Mouse (Mus musculus): Measurements from ENCODE around the gene Rab1b. TPM values are rescaled to one million over a fixed set of nuclear protein-coding genes. Genes with fewer than 3 reads are reported as not detected.
"Not testable (repeated sequence)": the region's sequence is repeated elsewhere in the genome, so short reads cannot be mapped to it uniquely, and the experiment has no call there.

Rab1b gene
- polyA plus RNA-seq, 1 experiment from 2014 or later = 247 TPM

- H3K27ac ChIP-seq (replicated peaks) = peak overlapping the region; percentile 93
- no peaks in the 10 kb centered on the region for H3K27me3 ChIP-seq
- WGBS = 33% methylated on average over 11 of the region's 11 CpGs
- peak overlapping the region; percentile 78 for H3K4me3 ChIP-seq
- H3K4me2 ChIP-seq (replicated peaks) = peak overlapping the region; percentile 93
- no peaks in the 10 kb centered on the region for H3K9me3 ChIP-seq
- H3K36me3 ChIP-seq = peaks cover 41% of the 10 kb centered on the region
- peaks cover 66% of the 10 kb centered on the region for H3K4me1 ChIP-seq
- no peak; the same call in none of the 2 replicates for ATAC-seq (ENCODE audit: low FRiP score, low read depth)
- H3K9ac ChIP-seq (replicated peaks) = peak overlapping the region; percentile 32
These were observed 12.0 kb downstream of the Rab1b start for GRCm38 (mm10) chr19:5094746-5095417.

- Histone ChIP-seq H3K4me3 (peak overlapping the region; percentile 78), H3K4me2 (replicated peaks) (peak overlapping the region; percentile 93), H3K4me1 (peaks cover 64% of the 10 kb centered on the region), H3K36me3 (peaks cover 36% of the 10 kb centered on the region), H3K27ac (replicated peaks) (peak overlapping the region; percentile 93), H3K27me3 (no peaks in the 10 kb centered on the region), H3K9ac (replicated peaks) (peak overlapping the region; percentile 32), H3K9me3 (no peaks in the 10 kb centered on the region)
- 0% methylated on average over 21 of the region's 21 CpGs for WGBS
- ATAC-seq (ENCODE audit: low FRiP score, low read depth) = peak; percentile 68
These were observed 12.6 kb downstream of the Rab1b start for GRCm38 (mm10) chr19:5094243-5094632.

GRCm38 (mm10) chr19:5093481-5094242 lies 13.2 kb downstream of the Rab1b start:
- no peak; the same call in 1 of the 2 replicates for ATAC-seq (ENCODE audit: low FRiP score, low read depth)
- Histone ChIP-seq H3K36me3 (peaks cover 36% of the 10 kb centered on the region), H3K9ac (replicated peaks) (peak overlapping the region; percentile 32), H3K4me3 (peak overlapping the region; percentile 78), H3K27me3 (no peaks in the 10 kb centered on the region), H3K27ac (replicated peaks) (peak overlapping the region; percentile 93), H3K4me1 (peaks cover 64% of the 10 kb centered on the region), H3K9me3 (no peaks in the 10 kb centered on the region), H3K4me2 (replicated peaks) (peak overlapping the region; percentile 93)
- WGBS = 71% methylated on average over 12 of the region's 12 CpGs

GRCm38 (mm10) chr19:5092083-5092482 lies 14.8 kb downstream of the Rab1b start:
- Histone ChIP-seq H3K9me3 (no peaks in the 10 kb centered on the region), H3K4me3 (no peak overlapping the region), H3K27ac (replicated peaks) (no peak overlapping the region), H3K4me1 (peaks cover 60% of the 10 kb centered on the region), H3K27me3 (no peaks in the 10 kb centered on the region), H3K4me2 (replicated peaks) (no peak overlapping the region), H3K9ac (replicated peaks) (no peak overlapping the region), H3K36me3 (peaks cover 36% of the 10 kb centered on the region)
- 84% methylated on average over 10 of the region's 10 CpGs for WGBS
- no peak for ATAC-seq (ENCODE audit: low FRiP score, low read depth)

GRCm38 (mm10) chr19:5089324-5089723 lies 17.5 kb downstream of the Rab1b start:
- Histone ChIP-seq H3K4me1 (peaks cover 42% of the 10 kb centered on the region), H3K27ac (replicated peaks) (no peak overlapping the region), H3K4me3 (peak overlapping the region; percentile 89), H3K36me3 (peaks cover 36% of the 10 kb centered on the region), H3K27me3 (peaks cover 24% of the 10 kb centered on the region), H3K4me2 (replicated peaks) (peak overlapping the region; percentile 89), H3K9ac (replicated peaks) (peak overlapping the region; percentile 73; the same call in 1 of the 2 replicates), H3K9me3 (no peaks in the 10 kb centered on the region)
- no peak for ATAC-seq (ENCODE audit: low FRiP score, low read depth)
- 91% methylated on average over 4 of the region's 4 CpGs for WGBS

GRCm38 (mm10) chr19:5087884-5088728 lies 18.8 kb downstream of the Rab1b start, which contains the start of gene Yif1a:
Gene Yif1a (plus strand): TSS chr19:5088538.
- under 1% methylated on average over 58 of the region's 58 CpGs for WGBS
- Histone ChIP-seq H3K4me1 (peaks cover 30% of the 10 kb centered on the region), H3K27me3 (peaks cover 36% of the 10 kb centered on the region), H3K9ac (replicated peaks) (peak within 1 kb of the TSS; percentile 73), H3K9me3 (no peaks in the 10 kb centered on the region), H3K27ac (replicated peaks) (peak within 1 kb of the TSS; percentile 91), H3K4me3 (peak within 1 kb of the TSS; percentile 89), H3K36me3 (peaks cover 28% of the 10 kb centered on the region), H3K4me2 (replicated peaks) (peak within 1 kb of the TSS; percentile 89)
- peak; percentile 95 for ATAC-seq (ENCODE audit: low FRiP score, low read depth)

- not testable (repeated sequence) for ATAC-seq (ENCODE audit: low FRiP score, low read depth)
- WGBS = 71% methylated on average over 4 of the region's 4 CpGs
These were observed 20.3 kb downstream of the Rab1b start for GRCm38 (mm10) chr19:5086533-5086932.

GRCm38 (mm10) chr19:5085145-5085863 lies 21.6 kb downstream of the Rab1b start, which contains the start of gene Tmem151a:
Gene Tmem151a (minus strand): TSS chr19:5085531.
- no peaks in the 10 kb centered on the region for H3K9me3 ChIP-seq
- no peak for ATAC-seq (ENCODE audit: low FRiP score, low read depth)
- peak within 1 kb of the TSS; percentile 47 for H3K4me3 ChIP-seq
- peaks cover 1% of the 10 kb centered on the region; the same call in 1 of the 2 replicates for H3K36me3 ChIP-seq
- peaks cover 64% of the 10 kb centered on the region for H3K27me3 ChIP-seq
- WGBS = under 1% methylated on average over 69 of the region's 69 CpGs
- H3K27ac ChIP-seq (replicated peaks) = no peak within 1 kb of the TSS
- H3K4me2 ChIP-seq (replicated peaks) = peak within 1 kb of the TSS; percentile 72
- H3K9ac ChIP-seq (replicated peaks) = peak within 1 kb of the TSS; percentile 56
- peaks cover 27% of the 10 kb centered on the region for H3K4me1 ChIP-seq

More at GRCm38 (mm10) chr19:5086533-5086932, 20.3 kb downstream of the Rab1b start:
- Histone ChIP-seq H3K36me3 (peaks cover 12% of the 10 kb centered on the region), H3K27me3 (peaks cover 52% of the 10 kb centered on the region), H3K4me1 (peaks cover 27% of the 10 kb centered on the region)
- not testable (repeated sequence) for H3K27ac ChIP-seq (replicated peaks); H3K4me2 ChIP-seq (replicated peaks); H3K9ac ChIP-seq (replicated peaks); H3K9me3 ChIP-seq; H3K4me3 ChIP-seq

- Histone ChIP-seq H3K27ac (replicated peaks) (no peak overlapping the region), H3K4me3 (peak overlapping the region; percentile 47), H3K9me3 (no peaks in the 10 kb centered on the region), H3K4me1 (peaks cover 27% of the 10 kb centered on the region), H3K36me3 (no peaks in the 10 kb centered on the region), H3K4me2 (replicated peaks) (peak overlapping the region; percentile 72), H3K27me3 (peaks cover 70% of the 10 kb centered on the region), H3K9ac (replicated peaks) (peak overlapping the region; percentile 56; the same call in 1 of the 2 replicates)
- WGBS = 7% methylated on average over 15 of the region's 15 CpGs
- ATAC-seq (ENCODE audit: low FRiP score, low read depth) = no peak
These were observed 22.1 kb downstream of the Rab1b start for GRCm38 (mm10) chr19:5084834-5085144.

- WGBS = 75% methylated on average over 3 of the region's 3 CpGs
- no peak for ATAC-seq (ENCODE audit: low FRiP score, low read depth)
- H3K27ac ChIP-seq (replicated peaks) = no peak overlapping the region
- peak overlapping the region; percentile 47; the same call in 1 of the 2 replicates for H3K4me3 ChIP-seq
- no peaks in the 10 kb centered on the region for H3K36me3 ChIP-seq
- H3K9me3 ChIP-seq = no peaks in the 10 kb centered on the region
- peaks cover 22% of the 10 kb centered on the region for H3K4me1 ChIP-seq
- no peak overlapping the region for H3K9ac ChIP-seq (replicated peaks)
- H3K27me3 ChIP-seq = peaks cover 73% of the 10 kb centered on the region
- H3K4me2 ChIP-seq (replicated peaks) = peak overlapping the region; percentile 72; the same call in 1 of the 2 replicates
These were observed 22.7 kb downstream of the Rab1b start for GRCm38 (mm10) chr19:5083961-5084833.

Data from midbrain, embryonic 12.5 days (tissue).